Mouse (Mus musculus) embryo, embryonic 10.5 days (tissue): ENCODE measurements around the gene Tmem247.
A peak's percentile ranks its signal among the peaks of the same experiment; 100 is the strongest.

ENCODE experiments used
- DNase-seq: peaks from one replicate; pipeline ENCODE4 v3.0.0-alpha.2; 2015; ENCODE audit warnings: low spot score

Tmem247 gene

DNA sequence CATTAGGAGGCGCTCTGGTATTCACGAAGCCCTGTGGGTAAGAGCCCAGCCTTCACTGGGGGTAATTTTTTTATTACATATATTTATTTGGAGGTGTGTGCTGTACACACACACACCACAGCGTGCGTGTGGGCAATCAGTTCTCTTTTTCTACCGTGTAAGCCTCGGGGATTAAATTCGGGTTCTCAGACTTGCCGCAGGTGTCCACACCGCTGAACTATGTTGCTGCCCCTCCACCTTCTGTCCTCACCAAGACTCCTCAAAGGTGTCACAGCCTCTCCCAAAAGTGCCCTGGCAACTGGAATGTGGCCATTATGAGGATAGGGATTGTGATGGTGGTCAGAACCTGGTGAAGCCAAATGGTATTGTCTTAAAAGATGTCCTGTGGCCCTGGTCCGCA is at the start of gene Tmem247:
Tmem247 (plus strand) TSS at position 301 of the 400 bp plus-strand sequence.
- DNase-seq, result no peak

DNA sequence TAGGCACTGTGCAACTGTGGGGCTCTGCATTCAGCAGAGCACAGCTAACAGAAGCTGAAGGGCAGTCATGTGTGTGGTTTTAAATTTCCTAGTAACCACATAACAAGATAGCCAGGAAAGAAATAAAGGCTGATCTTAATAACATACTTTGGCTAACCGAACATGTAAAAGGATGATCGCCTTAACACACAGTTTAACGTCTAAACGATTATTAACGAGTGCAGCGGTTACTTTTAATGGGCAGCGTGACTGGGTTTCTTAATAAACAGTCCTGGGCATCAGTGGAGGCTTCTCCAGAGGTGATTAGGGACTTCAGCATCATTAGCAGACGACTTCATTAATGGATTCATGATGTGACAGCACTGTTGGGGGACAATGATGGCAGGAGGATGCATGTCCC is 46.6 kb upstream of the Tmem247 start:
- no peak for DNase-seq

DNA sequence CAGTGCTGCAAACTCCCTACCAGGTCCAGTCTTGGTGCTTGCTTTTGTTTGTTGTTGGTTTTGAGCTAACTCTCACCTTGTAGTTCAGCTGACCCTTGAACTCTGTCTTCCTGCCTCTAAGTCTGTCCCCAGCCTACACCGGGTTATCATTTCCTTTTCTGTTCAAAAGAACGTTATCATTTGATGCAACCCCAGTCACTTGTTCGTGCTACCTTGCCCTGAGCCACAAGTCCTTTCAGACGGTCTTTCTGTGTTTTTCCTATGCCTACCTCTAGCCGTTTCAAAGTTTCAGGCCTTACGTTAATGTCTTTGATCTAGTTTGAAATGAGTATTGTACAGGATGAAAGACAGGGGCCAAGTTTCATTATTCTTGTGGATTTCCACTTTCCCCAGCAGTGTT is 44.5 kb upstream of the Tmem247 start:
- no peak for DNase-seq

DNA sequence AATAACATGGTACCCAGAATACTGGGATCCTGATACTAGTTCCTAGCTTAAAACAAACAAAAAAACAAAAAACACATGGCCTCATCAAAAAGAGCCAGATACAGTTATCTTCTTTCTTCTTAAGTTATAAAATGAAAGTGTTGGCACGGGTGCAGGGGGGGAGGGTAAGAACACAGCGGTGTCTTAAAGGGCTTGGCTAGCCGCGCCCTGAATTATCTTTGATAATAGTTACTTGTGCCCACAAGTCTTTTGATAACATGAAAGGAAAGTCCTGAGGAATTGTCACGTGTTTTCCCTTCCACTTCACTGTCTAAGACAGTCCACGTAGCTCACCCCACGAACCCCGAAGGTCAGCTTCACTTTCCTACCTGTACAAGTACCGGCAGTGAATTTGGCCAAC is 40.2 kb upstream of the Tmem247 start:
- no peak for DNase-seq

DNA sequence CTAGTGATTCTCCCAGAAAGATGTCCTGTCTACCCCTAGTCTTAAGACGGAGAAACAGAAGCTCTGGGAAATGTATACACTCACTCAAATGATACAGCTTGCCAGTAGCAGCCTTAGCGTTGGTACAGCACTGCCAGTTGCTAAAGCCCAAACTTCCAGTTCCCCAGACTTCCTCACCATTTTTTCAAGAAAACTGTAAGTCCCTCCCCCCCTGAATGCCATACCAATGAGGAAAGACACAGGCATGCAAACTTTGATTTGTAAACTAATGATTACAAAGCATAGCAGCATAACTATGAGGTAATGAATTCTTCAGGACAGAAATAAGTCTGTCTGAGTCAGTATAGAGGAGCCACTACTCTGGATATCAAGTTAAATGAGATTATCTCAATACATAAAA is 39.4 kb upstream of the Tmem247 start:
- no peak for DNase-seq

DNA sequence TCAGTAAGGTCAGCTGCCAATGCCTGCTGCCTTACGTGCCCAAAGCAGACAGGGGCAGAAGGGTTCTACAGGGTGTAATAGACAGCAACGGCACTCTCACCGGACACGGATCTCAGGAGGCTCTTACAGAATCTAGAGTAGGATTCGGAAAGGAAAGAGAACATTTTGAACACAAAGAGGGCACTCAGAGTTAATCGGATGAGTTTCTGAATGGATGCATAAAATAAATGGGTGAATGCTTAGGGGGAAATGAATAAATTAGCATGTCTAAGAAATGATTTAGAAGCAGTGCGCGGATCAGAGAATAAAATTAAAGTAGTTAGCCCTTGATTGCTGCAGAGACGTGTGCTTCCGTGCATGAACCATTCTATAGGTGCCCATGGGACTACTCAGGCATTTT is 37.1 kb upstream of the Tmem247 start:
- DNase-seq, result no peak

DNA sequence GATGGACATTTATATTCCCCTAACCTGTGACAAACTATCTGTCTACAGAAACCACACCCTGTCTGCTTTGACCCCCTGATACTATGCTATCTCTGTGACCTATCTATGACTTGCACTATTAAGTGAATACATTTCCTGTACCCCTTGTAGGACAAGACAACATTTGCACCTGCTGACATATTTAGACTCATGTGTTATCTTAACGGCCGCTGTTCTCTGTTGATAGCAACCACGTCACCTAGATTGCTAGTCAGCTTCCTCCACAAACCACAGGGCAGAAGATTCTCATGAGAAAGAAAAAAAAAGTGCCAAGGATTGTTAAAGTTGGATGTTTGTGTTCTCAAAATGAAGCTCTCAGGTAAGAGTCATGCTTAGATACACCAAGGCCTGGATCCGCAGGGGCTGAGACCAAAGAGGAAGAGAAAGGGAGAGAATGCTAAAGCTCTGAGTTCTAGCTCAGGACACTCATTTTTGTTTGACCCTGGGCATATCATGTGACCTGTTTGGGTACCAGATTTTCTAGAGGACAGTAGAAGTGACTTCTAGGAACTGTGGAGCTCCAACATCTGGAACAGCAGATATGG is 36.6 kb upstream of the Tmem247 start:
- no peak for DNase-seq

DNA sequence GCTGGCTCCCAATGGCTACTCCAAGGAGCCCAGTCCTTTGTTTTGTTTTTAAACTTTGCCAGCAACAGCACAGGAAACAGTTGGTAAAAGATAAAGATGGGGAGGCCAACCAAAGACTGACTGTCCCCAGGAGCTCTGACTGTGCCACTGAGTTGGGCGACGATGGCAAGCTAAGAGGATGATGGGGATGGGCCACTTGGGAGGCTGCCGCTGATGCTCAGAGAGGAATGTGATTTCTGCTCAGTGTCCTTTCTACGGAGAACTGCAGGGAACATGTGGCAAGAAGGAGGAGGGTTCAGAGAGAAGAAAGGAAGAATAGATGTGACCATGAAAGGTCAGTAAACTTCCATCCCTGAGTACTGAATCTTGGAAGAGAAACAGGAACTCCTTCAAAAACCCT is 22.0 kb upstream of the Tmem247 start:
- DNase-seq, result no peak

DNA sequence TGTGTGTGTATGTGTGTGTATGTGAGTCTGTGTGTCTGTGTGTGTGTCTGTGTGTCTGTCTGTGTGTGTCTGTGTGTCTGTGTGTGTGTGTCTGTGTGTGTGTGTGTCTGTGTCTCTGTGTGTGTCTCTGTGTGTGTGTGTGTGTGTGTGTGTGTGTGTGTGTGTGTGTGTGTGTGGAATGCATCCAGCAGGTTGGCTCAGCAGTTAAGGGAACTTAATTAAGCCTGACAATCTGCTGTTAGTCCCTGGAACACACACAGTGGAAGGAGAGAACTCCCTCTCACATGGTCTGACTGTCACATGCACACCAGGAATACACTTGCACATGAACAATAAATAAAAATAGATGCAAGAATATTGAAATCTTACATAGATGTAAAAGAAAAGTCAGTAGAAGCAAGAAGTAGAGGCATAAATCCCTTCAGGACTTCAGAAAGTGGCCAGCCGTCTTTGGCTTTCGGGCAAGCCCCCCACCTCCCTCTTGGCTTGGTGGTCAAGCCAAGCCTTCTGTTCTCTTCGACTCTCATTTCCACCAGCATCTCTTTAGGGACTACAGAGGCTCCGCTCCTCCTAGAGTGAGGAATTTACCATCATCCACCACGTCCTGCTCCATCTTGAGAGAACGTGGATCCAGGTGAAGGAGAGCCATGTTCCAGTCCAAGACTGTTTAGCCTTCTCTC is 19.5 kb upstream of the Tmem247 start:
- no peak for DNase-seq

DNA sequence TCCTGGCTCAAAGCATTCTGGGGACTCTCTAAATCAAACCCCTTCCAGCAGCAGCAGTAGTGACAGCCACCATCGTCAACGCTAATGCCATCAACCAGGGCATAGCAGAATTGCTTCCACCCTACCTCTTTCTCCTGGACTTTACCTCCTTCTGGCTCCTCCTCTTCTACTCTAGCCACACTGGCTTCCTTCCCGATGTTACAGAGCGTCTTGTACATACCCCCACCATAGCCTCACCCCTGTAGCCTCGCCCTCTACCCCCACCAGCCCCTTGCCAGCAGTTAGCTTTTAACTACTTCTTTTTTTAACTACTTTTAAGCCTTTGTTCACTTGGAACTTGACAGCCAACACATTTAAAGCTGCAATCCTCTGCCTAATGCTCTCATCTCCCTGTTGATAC is 17.3 kb upstream of the Tmem247 start:
- DNase-seq, result no peak

DNA sequence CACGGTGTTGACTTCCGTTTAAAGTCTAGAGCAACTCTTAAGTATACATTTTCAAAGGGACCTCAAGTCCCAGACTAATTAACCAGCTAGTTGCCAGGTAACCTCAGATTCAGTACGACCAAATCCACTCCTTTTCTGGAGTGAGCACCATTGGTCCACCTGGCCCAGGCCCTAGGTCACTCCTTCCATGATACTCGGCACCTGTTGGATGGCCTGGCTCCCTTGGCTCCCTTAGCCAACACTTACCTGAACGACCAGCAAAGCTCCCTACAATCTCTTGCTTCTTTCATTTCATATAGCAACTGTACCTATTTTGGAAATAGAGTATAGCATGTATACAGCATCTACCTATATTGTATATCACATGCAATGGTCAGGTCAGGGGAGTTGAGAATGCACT is 16.6 kb upstream of the Tmem247 start:
- DNase-seq, result no peak

DNA sequence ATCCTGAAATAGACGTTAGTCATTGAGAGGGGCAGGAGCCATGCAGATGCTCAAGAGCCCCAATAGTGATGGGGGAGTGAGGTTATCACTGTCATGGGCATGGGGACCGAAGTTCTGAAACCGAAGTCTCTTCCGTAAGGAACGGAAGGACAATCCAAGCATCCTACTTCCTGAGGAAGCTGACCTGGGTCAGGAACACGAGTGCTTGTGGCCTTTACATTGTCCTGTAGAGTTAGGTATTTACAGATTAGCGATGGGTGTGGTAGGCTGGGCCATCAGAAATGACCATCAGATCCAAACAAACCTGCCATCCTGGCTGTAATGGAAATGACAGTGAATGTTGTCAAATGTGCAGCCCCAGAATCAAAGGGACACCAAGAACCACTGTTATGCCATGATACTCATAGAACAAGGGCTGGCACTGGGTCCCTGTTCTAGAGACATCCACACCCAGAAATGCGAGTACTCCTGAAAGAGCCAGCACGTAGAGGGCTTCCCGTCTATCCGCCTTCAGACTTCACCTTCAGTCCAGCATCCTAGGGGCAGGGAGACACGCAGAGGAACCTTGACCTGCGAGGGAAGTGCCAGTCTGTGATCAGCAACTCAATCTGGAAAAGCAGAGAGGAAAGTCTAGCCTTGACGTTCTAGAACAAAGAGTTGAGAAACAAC is 14.6 kb upstream of the Tmem247 start:
- DNase-seq, result no peak

DNA sequence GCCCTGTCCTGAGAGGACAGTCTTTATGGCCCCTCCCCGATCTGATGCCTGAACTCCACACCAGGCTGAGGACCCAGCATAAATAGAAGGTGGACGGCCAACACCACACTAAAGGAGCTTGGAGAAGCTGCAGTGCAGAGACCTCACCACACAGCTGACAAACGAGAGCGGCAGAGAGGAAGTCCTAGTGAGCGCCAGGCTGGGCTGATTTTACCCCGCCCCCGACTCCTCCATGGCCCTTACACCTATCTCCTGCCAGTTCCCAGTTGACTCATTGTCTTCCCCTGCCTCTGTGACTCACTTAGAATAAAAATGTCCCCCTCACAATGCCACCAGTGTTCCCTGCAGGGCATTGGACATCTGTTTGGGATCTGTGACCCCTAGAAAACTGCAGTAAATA is 13.6 kb upstream of the Tmem247 start:
- peak; percentile 42 for DNase-seq

DNA sequence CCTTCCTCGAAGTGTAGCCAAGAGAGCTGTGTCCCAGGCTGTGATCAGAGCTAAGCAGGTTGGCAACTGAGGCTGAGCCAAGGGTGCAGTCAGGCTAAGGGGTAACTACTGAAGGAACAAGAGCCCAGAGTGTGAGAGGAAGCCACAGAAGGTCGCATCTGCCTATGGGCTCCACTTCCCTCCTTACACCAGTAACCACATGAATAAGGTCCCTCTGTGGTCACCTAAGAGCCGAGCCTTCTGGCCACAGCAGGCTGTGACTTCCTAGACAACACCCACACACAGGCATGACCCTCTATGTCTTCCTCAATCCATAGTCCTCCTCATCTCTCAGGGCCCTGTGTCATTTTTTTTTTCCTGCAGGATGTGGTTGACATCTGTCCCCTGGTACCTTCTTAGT is 12.9 kb upstream of the Tmem247 start:
- no peak for DNase-seq

DNA sequence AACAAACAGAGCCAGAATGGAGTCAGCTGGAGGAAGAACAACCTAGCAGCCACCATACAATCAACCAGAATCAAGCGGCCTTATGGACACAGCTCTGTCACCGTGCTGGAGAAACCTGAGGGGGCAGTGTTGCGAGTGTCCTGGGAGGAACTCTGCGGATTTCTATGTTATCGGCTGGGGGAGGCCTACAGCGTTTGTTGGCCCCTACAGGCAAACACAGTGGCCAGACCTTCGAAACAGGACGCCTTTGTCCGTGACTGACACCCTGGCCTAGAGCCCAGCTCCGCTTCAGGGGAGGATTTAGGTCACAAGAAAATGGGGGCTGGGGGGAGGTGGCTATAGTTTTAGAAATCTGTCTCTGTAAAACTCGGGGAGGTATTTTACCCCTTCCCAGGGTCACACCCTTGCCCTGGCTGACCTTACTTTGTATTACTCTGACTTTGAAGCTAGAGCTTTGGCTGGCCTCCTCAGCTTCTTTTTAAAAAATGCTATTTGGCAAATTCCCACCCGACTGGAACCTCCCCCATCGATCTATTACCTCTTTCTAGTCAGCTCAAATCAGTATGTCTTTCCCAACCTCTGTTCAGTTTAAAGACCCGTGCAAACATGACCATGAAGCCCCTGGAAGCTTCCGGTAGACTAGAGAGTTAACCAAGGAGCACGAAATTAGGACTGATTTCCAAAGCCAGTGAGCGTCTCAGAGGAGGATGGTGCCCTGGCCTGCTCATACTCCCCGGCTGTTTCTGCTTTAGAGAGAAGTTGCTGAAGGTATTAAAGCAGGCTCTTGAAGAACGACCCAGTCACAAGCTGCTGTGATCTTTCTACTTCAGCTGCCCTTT is 11.6 kb upstream of the Tmem247 start:
- DNase-seq, result peak; percentile 84

DNA sequence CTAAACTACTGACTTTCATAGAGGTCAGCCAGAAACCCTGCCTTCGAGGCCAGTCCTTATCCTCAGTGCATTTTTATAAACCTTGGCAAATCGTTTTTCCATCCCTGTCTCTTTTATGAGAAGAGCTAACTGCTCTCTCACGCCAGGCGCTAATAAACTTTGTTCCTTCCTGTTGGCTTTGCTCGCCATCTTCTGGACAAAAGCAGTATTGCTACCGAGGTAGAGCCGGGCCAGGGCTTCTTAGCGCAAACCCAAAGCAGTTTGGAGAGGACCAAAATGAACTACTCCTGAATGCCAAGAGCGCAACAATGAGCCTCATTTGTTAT is 11.0 kb upstream of the Tmem247 start:
- peak; percentile 95 for DNase-seq

DNA sequence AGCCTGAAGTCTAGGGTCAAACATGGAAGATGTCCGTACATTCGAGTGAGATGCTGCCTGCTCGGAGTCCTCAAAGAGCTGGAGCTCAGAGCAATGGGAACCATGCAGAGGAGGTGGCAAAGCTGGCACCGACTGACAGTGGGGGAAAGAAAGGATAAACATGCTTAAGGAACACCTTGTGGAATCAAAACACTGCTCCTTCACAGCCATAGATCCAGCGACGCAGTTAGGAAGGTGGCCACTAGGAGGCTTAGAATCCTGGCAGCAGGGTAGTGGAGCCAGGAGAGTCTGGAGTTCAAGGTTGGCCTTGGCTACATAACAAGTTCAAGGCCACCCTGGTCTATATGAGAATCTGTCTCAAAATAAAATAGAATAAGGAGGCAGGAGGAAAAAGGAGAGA is 10.5 kb upstream of the Tmem247 start:
- DNase-seq, result peak; percentile 36

DNA sequence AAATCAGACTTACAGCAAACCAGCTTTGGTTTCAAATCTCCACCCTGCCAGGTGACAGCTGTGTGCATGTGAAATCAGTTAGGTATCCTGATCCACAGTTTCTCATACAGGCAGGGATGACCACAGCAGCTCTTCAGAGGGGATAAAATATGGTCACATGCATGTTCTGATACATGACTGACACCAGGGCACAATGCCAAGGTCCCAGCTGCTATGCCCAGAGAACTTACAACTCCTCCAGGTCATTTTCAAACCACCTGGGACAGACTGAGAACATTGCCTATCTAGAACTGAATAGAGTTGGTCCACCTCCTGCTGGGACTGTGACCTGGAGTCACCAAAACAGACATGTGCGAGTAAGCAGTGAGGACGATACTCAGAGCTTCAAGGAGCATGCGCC is 10.1 kb upstream of the Tmem247 start:
- no peak for DNase-seq

DNA sequence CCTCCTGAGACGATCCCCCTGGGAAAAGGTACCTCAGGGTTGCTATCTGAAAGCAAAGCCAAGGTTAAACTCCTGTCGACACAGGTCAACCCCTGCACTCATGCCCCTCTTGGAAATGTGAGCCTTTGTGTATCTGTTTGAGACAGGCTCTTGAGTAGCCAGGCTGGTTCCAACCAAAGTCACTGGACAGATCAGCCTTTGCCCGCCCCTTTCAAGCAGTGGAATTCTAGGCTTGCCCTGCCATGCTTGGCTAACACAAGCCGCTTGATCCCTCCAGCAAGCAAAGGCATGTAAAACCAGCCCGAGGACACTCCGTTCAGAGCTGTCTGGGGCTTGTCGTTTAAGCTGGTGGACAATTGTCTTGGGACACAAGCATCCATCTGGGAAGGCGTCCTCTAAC is 8.8 kb upstream of the Tmem247 start:
- DNase-seq, result no peak

DNA sequence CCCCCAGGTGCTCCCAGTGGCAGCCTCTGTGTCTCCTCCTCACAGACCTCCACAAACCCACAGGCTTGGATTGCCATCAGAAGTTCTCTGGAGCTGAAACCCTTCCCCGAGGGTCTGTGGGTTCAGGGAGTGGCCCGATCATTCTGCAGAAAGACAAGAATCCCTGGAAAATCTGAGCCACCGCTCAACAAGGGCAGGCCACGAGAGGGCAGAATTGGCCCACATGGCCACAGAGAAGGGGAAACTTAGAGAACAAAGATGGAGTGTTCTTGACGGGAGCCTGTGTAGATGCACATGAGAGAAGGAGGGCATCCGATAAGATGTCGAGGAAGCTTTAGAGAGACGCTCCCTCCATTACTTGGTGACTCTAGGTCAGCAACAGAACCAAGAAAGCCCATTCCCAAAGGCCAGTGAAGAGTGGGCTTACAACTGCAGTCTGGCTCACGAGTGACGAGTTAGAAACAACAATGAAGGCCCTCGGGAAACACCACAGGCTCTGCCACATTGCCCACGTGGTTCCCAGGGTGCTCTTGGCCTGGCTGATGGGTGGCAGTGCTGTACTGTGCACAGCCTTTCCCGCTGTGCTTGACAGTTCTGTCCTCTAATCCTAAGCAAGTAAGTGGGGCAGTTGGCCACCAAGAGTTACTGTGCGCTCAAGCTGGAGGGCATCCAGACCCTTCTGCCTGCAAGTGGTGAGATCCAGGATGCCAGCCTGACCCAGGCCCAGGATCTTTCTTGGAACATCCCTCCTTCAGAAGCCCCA is 7.2 kb upstream of the Tmem247 start:
- DNase-seq, result peak; percentile 61

DNA sequence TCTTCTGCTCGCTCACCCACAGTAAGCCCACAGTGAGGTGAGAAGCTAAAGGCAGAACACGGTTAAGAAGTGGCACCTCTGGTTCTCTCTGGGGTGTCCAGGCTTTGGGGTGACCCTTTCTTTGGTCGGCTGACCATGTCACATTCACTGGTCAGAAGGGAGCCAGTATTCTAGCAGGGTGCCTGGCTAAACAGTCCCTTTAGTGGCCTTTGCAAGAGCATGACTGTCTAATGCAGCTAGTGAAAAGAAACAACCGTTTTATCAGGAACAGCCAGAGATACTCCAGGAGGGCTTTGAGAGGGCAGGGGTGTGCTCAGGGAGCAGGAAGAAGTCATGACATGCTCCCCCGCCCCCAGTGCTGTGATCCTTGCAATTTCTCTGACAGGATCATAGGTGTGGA is 5.9 kb upstream of the Tmem247 start:
- no peak for DNase-seq

DNA sequence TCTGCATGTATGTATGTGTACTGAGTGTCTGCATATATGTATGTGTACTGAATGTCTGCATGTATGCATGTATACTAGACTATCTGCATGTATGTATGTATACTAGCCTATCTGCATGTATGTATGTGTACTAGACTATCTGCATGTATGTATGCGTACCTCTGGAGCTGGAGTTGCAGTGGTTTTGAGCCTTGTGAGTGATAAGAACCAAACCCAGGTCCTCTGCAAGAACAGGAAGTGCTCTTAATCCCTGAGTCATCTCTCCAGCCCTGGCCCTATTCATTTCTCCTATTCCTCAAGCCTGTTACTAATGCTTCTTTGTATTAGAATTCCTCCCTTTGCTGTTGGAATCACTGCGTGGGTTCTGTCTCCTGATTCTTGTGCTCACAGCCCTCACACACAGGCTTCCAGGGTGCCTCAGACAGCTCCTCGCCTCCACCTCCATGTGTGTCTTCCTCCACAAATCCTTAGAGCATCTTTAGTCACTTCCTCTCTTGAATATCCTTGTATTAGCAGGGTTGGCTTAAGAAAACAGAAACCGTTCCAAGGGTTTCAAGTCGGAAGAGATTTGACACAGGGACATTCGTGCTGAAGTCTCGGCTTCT is 4.0 kb upstream of the Tmem247 start:
- no peak for DNase-seq
